Mouse (Mus musculus) mouse embryonic stem cell (cell line): Measurements from ENCODE around the gene Tle1.

Experiments used
- in situ Hi-C, 2 experiments: fragments of 300-500 bp; cut with MboI; formaldehyde crosslinking; loops; 1 replicate in 1 of 2; 3 replicates in 1 of 2; pipeline ENCODE4 v1.14.3; 2019 to 2020; ENCODE audit warnings: low sequenced_read_pairs in 2 of 2, low pct_unique_long_range_greater_than_20kb in 1 of 2, mixed read lengths in 1 of 2; ENCODE audit not compliant: unreplicated experiment in 1 of 2

The Tle1 gene

DNA sequence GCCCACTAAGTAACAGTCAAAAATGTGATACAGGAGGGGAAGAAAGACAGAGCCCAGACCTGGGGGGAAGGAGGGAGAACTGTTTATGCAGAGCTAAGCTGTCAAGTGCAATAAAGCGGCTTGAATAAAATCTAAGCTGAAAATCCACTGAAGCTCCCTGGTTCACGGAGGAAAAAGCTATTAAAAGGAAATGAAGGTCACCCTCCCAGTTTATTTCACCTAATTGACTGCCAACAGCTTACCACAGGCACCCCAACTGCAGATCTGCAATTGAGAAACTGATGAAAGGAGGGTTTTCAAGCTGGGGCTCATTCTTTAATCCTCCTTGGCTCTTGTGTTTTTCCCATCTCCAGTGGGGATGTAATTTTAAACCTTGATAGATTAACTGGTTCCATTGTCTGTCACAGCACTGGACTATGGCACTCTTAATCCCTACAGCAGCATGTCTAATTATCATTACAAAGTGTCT is 32.9 kb downstream of the Tle1 start:
- in situ Hi-C loops, result no loop called here

DNA sequence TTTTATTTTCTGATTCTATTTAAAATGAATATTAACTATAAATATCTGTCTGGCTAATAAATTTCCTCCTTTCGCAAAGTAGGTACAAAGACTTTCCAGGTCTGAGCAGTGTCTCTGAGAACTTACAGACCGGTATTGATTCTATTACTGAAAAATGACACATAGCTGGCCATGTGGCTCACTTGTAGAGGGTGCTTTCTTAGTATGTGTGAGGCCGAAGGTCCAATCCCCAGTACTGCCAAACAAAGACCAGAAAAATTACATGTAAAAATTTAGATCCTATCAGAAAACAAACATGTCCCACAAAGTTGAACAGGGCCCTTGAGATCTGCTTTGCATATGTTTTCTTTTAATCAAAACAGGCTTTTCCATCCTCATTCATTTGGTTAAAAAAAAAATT is 33.5 kb downstream of the Tle1 start:
- in situ Hi-C loops, result no loop called here

DNA sequence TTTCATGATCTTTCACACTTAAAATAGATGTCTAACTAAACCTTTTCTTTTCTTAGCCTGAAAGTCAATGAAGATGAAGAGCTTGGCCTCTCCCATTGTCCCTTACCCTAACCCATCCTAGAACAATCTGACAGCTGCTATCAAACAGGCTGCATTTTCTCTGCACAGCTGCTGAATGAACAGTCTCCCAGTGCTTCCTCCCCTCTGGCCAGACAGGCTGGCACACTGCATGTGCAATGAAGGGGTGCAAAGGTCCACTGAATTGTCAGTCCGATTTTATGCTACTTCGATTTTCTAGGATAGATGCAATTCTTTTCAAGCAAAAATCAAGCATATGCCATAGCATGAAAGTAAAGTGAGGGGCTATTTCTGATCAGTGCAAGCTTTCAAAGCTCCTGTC is 34.2 kb downstream of the Tle1 start:
- in situ Hi-C loops, result no loop called here

DNA sequence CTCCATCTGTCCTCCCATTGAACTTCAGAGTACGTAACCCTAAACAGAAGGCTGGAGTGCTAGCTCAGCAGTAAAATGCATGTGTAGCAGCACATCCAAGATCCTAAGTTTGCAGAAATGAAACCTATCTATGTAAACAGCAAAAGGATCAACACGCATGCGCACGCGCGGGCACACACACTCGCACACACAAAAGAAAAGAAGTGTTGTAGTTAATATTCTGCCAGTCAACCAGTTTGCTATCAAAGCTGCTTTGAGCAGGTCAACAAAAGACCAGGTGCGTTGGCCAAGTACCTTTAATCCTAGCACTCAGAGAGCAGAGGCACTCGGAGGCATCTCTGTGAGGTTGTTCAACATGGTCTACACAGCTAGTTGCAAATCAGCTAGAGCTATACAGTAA is 35.0 kb downstream of the Tle1 start:
- in situ Hi-C loops, result no loop called here

DNA sequence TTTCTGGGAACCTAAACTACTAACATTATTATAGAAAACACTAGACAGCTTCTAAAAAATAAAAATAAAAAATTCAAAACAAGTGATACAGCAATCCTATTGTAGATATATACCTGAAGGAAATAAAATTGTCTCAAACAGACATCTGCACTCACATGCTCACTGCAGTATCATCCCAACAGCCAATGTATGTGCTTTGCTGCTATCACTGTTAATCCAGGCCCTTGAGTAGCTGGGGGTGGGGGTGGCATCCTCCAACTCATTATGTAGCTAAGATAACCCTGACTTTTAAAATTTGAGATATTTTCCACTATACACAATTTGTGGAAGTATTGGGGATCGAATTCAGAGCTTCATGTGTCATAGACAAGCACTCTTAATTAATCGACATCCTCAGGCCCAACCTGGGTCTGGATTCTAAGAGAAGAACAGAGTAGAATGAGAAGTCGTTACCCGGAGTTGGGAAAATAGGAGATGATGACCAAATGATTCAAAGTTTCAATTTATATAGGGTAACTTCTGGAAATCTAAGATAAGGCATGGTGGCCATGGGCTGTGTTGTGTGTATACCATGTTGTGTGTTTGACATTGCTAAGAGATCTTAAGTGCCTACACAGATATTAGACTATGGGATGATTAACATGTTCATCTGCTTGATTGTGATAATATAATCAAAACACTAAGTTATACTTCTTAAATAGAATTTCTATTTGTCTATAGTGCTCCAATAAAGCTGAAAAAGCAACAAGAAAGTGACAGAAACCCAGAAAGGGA is 38.1 kb downstream of the Tle1 start:
- in situ Hi-C loops, result no loop called here

DNA sequence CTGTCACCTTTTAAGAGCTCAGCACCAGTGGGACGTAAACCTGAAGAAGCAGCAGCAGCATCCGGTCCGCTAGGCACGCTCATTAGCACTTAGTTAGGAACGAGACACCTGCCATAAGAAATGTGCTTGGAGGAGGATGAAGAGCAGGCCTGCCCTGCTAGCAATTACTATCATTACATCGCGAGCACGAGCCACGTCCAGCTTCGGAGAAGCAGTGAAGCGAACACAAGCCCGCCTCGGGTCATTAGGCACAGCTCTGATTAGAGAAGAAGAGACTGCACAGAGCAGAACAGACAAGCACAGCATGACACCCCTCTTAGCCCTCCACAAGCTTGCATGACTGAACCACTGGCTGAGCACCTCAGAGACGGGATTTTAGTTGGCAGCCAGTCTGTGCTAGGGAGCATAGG is 40.6 kb downstream of the Tle1 start:
- in situ Hi-C loops, result no loop called here

DNA sequence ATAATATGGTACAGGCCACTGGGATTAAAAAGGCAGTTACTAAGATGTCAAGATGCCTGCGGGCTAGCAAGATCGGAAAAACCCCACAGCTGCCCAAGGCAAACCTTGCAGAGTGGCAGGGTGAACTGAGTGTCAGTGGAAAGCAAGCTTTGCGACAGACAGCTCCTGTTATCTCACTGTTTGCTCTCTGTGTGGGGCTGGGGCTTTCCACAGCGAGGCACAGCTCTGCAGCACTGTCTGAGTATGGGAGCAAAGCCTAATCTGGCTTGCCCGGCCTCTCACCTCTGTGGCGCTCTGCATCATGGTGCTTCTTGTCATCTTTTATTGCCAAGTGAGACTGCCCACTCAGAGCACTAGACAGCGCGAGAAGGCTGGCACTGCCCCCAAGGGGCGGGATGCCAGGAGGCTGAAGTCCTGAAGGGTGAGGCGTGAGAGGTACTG is 42.8 kb downstream of the Tle1 start:
- in situ Hi-C loops, result no loop called here

DNA sequence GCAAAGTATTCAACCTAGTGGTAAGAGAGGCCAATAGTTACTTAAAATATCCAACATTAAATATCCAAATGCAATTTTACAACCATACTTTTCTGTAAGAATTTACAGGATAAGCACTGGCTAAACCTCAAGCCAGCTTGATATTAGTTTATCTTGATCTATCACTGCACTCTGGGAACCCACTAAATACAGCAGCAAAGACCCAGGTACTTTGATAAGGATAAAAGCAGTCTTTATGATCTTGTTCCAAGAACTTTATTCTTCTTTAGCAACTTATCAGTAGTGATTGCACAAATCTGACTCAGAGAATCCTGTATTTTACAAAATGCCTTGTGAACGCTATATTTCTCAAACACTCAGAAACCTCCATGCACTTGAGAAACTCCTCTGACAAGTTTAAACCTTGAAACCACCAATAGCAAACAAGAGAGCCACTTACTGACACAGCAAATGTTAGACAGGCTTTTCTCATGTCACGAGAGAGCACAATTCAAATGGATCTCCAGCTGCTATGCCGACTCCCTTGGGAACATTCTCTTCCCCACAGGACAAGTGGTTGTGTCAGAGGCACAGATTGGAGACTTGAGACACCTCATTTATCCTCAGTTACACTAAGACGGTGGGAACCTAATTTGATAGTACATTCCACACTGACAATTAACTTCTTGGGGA is 50.1 kb downstream of the Tle1 start:
- in situ Hi-C loops, result no loop called here

DNA sequence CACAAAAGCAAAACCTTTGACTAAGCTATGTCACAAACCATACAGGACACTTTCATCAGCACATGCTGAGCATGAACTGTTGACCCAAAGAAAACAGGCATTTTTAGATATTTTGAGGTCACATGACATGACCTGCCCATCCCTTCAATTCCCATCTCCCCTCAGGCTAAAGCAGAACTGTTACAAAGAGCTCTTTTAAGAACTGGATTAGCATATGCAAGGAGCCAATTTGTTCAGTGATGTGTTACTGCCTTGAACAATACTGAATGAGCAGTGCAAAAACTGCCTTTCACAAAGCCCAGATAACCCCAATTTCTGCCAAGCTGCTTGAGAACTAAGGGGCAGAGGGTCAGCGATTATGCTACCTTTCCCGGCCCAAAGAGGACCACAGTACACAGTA is 54.7 kb downstream of the Tle1 start:
- in situ Hi-C loops, result no loop called here

DNA sequence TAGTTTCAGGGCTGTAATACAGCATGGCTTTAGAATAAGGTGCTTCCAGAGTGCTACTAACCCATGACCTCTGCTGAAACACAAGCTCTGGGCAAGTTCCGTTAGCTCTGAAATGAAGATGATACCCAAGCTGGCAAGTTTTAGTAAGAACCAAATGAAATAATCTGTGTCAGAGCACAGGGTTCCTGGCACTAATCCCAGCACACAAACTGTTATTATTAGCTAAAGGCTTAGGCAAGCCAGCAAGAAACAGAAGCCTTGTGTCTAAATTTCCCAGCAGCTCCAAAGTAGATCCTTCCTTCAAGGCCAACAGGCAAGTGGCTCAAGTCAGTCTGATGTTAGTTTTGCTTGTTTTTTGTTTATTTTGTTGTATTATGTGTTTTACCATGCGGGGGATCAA is 56.2 kb downstream of the Tle1 start:
- in situ Hi-C loops, result no loop called here

DNA sequence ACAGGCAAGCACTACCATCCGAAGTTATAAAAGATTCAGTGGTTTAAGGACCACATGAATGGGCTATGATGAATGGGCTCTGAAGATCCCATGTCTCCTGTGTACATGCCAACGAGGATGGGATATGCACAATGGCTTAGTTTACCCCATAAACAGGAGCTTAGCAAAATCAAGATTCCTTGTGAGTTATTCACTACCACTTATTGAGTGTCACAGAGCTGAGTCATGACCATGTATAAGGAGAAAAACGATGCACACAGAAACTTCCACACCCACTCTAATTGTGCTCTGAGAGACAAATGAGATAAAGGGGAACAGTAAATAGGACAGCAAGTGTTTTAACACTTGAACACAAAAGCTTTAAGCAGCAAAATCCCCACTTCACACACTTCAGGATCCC is 60.0 kb downstream of the Tle1 start:
- in situ Hi-C loops, result no loop called here

DNA sequence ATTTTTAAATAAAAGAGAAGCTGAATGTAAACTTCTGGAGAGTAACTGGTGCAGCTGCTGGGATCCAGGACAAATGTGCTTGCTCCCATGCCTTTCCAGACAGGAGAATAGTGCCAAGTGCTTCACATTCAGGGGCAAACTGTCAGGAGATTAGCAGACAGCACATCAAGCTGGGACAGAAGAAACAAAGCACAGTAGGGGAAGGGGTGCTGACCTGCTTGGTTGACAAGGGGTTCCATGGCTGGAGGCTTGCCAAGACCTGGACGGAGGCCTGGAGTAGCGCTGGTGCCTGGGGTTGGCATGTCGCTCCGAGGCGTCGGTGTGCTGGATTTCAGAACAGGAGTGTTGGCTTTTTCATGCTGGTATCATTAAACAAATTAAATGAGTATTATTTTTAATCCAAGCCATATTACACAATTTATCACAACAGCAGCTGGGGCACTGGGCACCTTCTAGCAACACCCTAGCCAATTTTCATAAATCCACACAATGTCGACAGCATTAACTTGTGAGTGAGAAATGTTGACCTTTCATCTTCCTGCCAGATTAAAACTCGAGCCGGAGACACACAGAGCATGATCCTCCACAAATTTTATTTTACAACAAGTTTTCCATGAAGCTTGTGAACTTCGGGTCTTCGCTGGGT is 61.1 kb downstream of the Tle1 start:
- in situ Hi-C loops, result no loop called here

DNA sequence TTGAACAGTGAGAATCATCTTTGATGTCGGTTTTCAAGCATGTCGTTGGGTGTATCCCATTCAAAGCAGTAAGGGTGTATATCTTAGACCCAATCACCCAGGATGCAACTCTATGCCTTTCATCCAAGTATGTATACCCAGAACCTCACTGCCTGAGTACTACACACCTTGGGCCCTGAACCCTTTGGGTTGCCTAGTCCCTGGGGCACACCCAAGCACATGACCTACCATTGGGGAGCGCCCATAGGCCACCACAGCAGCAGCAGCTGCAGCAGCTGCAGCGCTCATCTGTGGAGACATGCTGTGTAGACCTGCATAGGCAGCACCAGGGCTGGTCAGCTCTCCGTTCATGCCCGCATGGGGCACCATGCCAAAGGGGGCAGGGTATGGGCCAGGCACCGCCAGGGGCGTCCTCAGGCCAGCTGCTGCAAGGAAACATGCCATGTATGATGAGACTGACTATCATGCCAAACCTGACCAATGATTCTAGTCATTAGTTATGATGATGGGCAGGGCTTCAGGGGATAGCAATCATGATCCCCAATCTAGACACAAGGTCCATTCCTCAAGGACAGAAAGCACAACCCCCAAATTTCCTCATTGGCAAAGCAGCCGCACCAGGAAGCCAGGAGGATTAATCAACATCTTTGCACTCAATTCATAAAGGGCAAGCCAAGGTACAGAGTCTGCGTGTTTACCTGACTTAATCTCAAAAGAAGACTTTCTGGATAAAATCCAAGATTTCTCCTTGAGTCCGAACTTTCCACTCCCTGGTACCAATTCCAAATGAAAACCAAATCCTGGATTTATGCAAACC is 62.2 kb downstream of the Tle1 start:
- in situ Hi-C loops, result no loop called here

DNA sequence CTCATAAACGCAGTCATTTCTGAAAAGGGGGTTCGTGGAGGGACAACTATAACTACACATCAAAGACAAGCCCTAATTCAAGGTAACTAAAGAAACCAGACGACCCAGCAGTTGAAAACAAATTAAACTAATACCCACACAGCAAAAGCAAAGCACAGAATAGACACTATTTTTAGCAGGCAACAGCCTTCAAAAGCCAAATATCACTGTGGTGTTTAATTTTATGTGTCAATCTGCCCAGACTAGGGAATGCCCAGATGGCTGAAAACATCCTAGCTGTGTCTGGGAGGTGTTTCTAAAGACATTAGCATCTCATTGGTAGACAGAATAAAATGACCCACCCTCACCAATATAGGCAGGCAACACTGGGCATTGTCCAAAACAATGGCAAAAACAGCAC is 68.1 kb downstream of the Tle1 start:
- in situ Hi-C loops, result no loop called here

DNA sequence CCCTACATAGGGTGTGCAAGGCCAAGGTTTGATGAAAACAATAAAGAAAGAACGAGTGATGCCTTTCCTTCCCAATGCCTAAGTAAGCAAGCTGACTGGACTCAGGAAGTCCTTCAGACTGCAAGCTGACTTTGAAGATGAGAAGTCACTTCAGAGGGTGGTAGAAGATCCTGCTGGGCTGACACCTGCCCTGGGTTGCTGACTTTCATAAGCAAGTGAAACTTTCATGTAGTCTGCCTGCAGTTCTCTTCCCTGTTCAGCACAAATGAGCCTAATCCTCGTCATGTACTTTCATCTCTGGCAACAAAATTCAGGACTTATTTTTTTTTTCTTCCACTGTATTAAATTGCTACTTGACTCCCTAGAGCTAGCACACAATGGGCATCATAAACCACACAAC is 73.1 kb downstream of the Tle1 start:
- in situ Hi-C loops, result no loop called here

DNA sequence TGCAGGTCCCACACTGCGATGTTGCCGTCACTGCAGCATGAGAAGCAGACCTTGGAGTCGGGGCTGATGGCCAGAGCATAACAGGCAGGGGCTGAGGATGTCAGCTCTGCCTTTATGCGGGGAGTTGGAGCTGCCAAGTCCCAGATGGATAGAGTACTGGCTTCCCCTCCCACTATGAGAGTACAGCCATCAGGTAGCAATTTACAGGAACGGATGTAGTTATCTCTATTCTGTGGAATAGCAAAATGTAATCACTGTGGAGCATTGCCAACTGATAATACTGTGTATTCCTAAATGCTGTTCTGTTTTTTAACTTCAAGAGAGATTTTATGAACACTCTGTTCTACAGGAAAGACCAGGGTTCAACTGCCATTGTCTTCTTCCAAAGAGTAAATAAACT is 75.9 kb downstream of the Tle1 start:
- in situ Hi-C loops, result no loop called here

DNA sequence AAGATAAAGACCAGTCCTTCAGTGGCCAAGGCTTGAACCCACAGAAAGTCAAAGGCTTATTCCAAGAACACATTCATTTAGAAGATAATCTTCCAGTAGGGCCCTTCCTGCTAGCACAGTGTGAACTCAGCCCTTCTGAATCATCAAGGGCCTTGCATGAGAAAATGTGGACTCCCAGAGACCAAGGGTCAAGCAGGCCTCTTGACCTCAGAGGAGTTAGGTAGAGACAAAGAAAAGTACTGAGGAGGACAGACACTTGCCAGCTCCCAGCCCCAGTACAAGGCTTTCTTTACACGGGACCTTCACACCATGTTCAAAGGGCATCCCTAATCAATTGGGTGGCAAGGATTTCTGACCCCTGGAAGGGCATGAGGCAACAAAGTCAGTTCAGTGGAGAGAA is 77.9 kb downstream of the Tle1 start:
- in situ Hi-C loops, result no loop called here

DNA sequence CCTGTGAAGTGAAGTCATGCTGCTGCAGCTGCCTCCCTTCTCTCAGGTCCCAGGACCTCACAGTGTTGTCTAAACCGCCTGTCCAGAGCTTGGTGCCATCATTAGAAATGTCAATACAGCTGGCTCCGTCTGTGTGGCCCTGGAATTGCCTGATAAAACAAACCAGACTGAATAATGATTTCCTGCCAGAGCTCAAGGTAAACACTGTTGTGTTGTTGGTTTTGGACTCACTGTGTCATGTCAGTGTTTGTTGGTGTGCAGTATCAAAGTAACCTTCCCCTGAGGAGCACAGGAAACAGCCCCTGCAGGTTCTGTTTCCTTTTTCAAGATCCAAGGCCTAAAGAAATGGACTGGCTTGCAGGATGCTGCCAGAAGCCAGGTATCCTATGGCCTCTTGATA is 78.4 kb downstream of the Tle1 start:
- in situ Hi-C loops, result no loop called here

DNA sequence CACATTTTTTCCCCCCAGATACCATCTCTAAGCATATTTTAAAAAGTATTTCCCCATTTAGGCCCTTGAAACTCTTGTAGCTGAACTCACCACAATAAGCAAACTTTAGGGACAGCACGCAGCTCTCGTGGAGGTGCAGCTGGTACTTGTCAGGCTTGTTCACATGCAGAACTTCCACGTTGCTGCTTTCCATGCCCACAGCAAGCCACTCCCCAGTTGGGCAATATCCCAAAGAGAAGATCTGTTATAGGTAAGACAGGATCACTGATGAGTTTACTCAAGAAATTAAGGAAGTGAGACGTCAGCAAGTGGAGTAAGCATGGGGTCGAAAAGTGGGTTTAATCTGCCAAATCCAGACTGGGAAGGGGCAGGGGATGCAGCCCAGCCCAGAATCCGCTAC is 80.7 kb downstream of the Tle1 start:
- in situ Hi-C loops, result no loop called here
